Comparison of ENCODE assay signal across 9 mouse cellular contexts in the genomic region with DNA sequence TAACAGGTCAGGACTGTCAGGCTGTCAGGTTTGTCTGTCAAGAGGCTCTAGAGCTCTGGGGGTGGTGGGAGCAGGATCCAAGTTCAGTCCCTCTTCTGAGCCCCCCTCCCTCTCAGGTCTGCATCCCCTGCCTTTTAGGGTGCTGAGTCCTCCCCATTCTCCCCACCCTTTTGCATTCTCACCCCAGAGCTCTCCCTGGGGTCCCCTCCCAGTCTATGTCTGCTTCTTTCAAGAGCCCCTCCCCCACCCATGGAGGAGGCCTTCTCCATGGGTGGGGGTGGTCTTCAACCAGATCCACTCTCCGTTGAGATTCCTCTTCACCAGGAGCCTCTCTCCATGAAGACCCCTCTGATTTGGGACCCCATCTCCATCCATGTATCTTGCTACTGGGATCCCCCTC. TPM values are rescaled to one million over a fixed set of nuclear protein-coding genes. Genes with fewer than 3 reads are reported as not detected.
DNase-seq lines count a peak whose midpoint lies in the region; ATAC-seq lines count a peak whose summit lies in the region.
"Had no signal": no experiment of that assay in that cellular context is flagged by ENCODE, and none has a peak within 500 bp of the region (broad histone marks: within the 10 kb centered on the region; RNA-seq: fewer than 3 reads in every experiment).

No protein-coding gene starts in this region.

- H3K27ac ChIP-seq in kidney, embryonic 15.5 days = peak overlapping the region; percentile 99
- H3K27ac ChIP-seq in embryonic facial prominence, embryonic 12.5 days = peak overlapping the region; percentile 100
- H3K27ac ChIP-seq in hindbrain, embryonic 15.5 days (replicated peaks) = peak overlapping the region; percentile 99
- H3K27ac ChIP-seq in midbrain, embryonic 14.5 days (replicated peaks; ENCODE audit: low read depth, low read length) = peak overlapping the region; percentile 99

- H3K27me3 ChIP-seq in kidney, embryonic 15.5 days = no peaks in the 10 kb centered on the region
- no peaks in the 10 kb centered on the region for H3K27me3 ChIP-seq in embryonic facial prominence, embryonic 12.5 days
- H3K27me3 ChIP-seq in hindbrain, embryonic 15.5 days = no peaks in the 10 kb centered on the region
- no peaks in the 10 kb centered on the region for H3K27me3 ChIP-seq in midbrain, embryonic 14.5 days (ENCODE audit: control insufficient read depth, insufficient read depth, low read length)
- H3K27me3 ChIP-seq: Patski had no signal

- WGBS in kidney, embryonic 15.5 days = 32% methylated on average over 1 of the region's 1 CpGs
- WGBS in embryonic facial prominence, embryonic 12.5 days = 17% methylated on average over 1 of the region's 1 CpGs
- WGBS in hindbrain, embryonic 15.5 days = 24% methylated on average over 1 of the region's 1 CpGs
- WGBS in midbrain, embryonic 14.5 days = 26% methylated on average over 1 of the region's 1 CpGs

- no peak for DNase-seq in kidney, postnatal 25 days
- DNase-seq in midbrain, embryonic 14.5 days = no peak
- no peak for DNase-seq in adrenal gland, postnatal 4 days (ENCODE audit: low spot score in 2 of 2)
- no peak for DNase-seq in MN1 (ENCODE audit: low spot score)
- no peak for DNase-seq in layer of hippocampus, postnatal 14 days (ENCODE audit: low spot score in 2 of 2)

- peaks cover 36% of the 10 kb centered on the region for H3K4me1 ChIP-seq in kidney, embryonic 15.5 days
- peaks cover 37% of the 10 kb centered on the region for H3K4me1 ChIP-seq in embryonic facial prominence, embryonic 12.5 days
- peaks cover 39% of the 10 kb centered on the region for H3K4me1 ChIP-seq in hindbrain, embryonic 15.5 days (replicated peaks)
- peaks cover 38% of the 10 kb centered on the region for H3K4me1 ChIP-seq in midbrain, embryonic 14.5 days (ENCODE audit: control insufficient read depth, insufficient read depth, low read length)

- peak overlapping the region; percentile 87 for H3K4me3 ChIP-seq in kidney, embryonic 15.5 days (replicated peaks)
- H3K4me3 ChIP-seq in embryonic facial prominence, embryonic 12.5 days = peak overlapping the region; percentile 93
- H3K4me3 ChIP-seq in hindbrain, embryonic 15.5 days = peak overlapping the region; percentile 86
- H3K4me3 ChIP-seq in midbrain, embryonic 14.5 days (replicated peaks; ENCODE audit: low read depth, low read length) = peak overlapping the region; percentile 86

- no peak overlapping the region; the same call in 1 of the 2 replicates for H3K9ac ChIP-seq in kidney, embryonic 15.5 days
- peak overlapping the region; percentile 99 for H3K9ac ChIP-seq in embryonic facial prominence, embryonic 12.5 days
- H3K9ac ChIP-seq in hindbrain, embryonic 15.5 days = peak overlapping the region; percentile 95; the same call in 1 of the 2 replicates
- H3K9ac ChIP-seq in midbrain, embryonic 14.5 days (replicated peaks; ENCODE audit: low read length) = peak overlapping the region; percentile 100

- no peaks in the 10 kb centered on the region for H3K36me3 ChIP-seq in kidney, embryonic 15.5 days
- no peaks in the 10 kb centered on the region for H3K36me3 ChIP-seq in embryonic facial prominence, embryonic 12.5 days
- no peaks in the 10 kb centered on the region for H3K36me3 ChIP-seq in hindbrain, embryonic 15.5 days
- H3K36me3 ChIP-seq in midbrain, embryonic 14.5 days (ENCODE audit: control insufficient read depth, insufficient read depth, low read length) = no peaks in the 10 kb centered on the region

- peak overlapping the region; percentile 69 for H3K4me2 ChIP-seq in kidney, embryonic 15.5 days
- H3K4me2 ChIP-seq in embryonic facial prominence, embryonic 12.5 days (replicated peaks) = peak overlapping the region; percentile 94
- peak overlapping the region; percentile 82 for H3K4me2 ChIP-seq in hindbrain, embryonic 15.5 days
- H3K4me2 ChIP-seq in midbrain, embryonic 14.5 days (ENCODE audit: low read length) = peak overlapping the region; percentile 100

- no peak for ATAC-seq in kidney, embryonic 15.5 days (replicated peaks; ENCODE audit: low FRiP score)
- ATAC-seq in embryonic facial prominence, embryonic 12.5 days (ENCODE audit: insufficient number of reproducible peaks, insufficient read depth, low FRiP score, low TSS enrichment) = no peak
- peak; percentile 0; the same call in 1 of the 2 replicates for ATAC-seq in hindbrain, embryonic 15.5 days (ENCODE audit: low FRiP score, low read depth)
- ATAC-seq in midbrain, embryonic 14.5 days (ENCODE audit: low FRiP score, low TSS enrichment) = no peak
- ATAC-seq: Patski had no signal

- H3K9me3 ChIP-seq in kidney, embryonic 15.5 days (replicated peaks) = no peaks in the 10 kb centered on the region
- no peaks in the 10 kb centered on the region for H3K9me3 ChIP-seq in embryonic facial prominence, embryonic 12.5 days
- H3K9me3 ChIP-seq in hindbrain, embryonic 15.5 days = no peaks in the 10 kb centered on the region
- no peaks in the 10 kb centered on the region for H3K9me3 ChIP-seq in midbrain, embryonic 14.5 days (ENCODE audit: control insufficient read depth, low read length)

RNA-seq across cellular contexts. Expression of a gene that starts 0.7 kb away (rescaled TPM):
- 49.2 and 49.7 TPM in 2 replicates for polyA plus RNA-seq in kidney, embryonic 15.5 days (2015; fragmentation: Nextera tagmentation; extraction: Ambion mirVana)
- polyA plus RNA-seq in embryonic facial prominence, embryonic 12.5 days (2016; fragmentation: Nextera tagmentation; extraction: Ambion mirVana) = 81.8 and 83.2 TPM in 2 replicates
- 79.7 and 81.1 TPM in 2 replicates for polyA plus RNA-seq in hindbrain, embryonic 15.5 days (2015; fragmentation: Nextera tagmentation; extraction: Ambion mirVana)
- polyA plus RNA-seq in midbrain, embryonic 14.5 days (2014; fragmentation: Nextera tagmentation; extraction: Ambion mirVana) = 121 and 141 TPM in 2 replicates
- 100 to 1,000 TPM; 148 to 158 TPM for total RNA-seq in adrenal gland, postnatal 4 days (2021)
- total RNA-seq in layer of hippocampus, postnatal 14 days (2021) = 100 to 1,000 TPM; 253 to 268 TPM

RNA-seq across cellular contexts. Expression of a gene that starts 54.8 kb away (rescaled TPM):
- polyA plus RNA-seq in kidney, embryonic 15.5 days (2015; fragmentation: Nextera tagmentation; extraction: Ambion mirVana) = 4.4 and 7.1 TPM in 2 replicates
- 7.0 and 7.3 TPM in 2 replicates for polyA plus RNA-seq in embryonic facial prominence, embryonic 12.5 days (2016; fragmentation: Nextera tagmentation; extraction: Ambion mirVana)
- polyA plus RNA-seq in hindbrain, embryonic 15.5 days (2015; fragmentation: Nextera tagmentation; extraction: Ambion mirVana) = 27.5 and 29.5 TPM in 2 replicates
- polyA plus RNA-seq in midbrain, embryonic 14.5 days (2014; fragmentation: Nextera tagmentation; extraction: Ambion mirVana) = 21.6 and 24.4 TPM in 2 replicates
- total RNA-seq in adrenal gland, postnatal 4 days (2021) = 1 to 10 TPM; 5.5 to 6.3 TPM
- total RNA-seq in layer of hippocampus, postnatal 14 days (2021) = 10 to 100 TPM; 20.2 to 21.5 TPM
